Mouse (Mus musculus): ENCODE measurements around the gene Rnls. TPM values are rescaled to one million over a fixed set of nuclear protein-coding genes. Genes with fewer than 3 reads are reported as not detected.

The Rnls gene
- polyA plus RNA-seq, 1 experiment from 2014 or later: 7.7 TPM

GRCm38 (mm10) chr19:33217791-33218300 is 174.2 kb downstream of the Rnls start:
- no peak for ATAC-seq
- Histone ChIP-seq H3K4me3 (ENCODE audit: low read length) (no peak overlapping the region), H3K27ac (ENCODE audit: low read length) (no peak overlapping the region), H3K4me2 (ENCODE audit: low read depth, low read length) (no peak overlapping the region), H3K36me3 (ENCODE audit: control insufficient read depth, insufficient read depth, low read length) (no peaks in the 10 kb centered on the region), H3K9me3 (ENCODE audit: control insufficient read depth, low read length) (no peaks in the 10 kb centered on the region), H3K9ac (ENCODE audit: low read depth, low read length) (no peak overlapping the region), H3K4me1 (ENCODE audit: control insufficient read depth, insufficient read depth, low read length) (peaks cover 6% of the 10 kb centered on the region), H3K27me3 (replicated peaks; ENCODE audit: control insufficient read depth, insufficient read depth, low read length) (no peaks in the 10 kb centered on the region)
- WGBS: 79% methylated on average over 6 of the region's 6 CpGs

GRCm38 (mm10) chr19:33209709-33210108 is 182.4 kb downstream of the Rnls start:
- Histone ChIP-seq H3K4me1 (ENCODE audit: control insufficient read depth, insufficient read depth, low read length) (no peaks in the 10 kb centered on the region), H3K36me3 (ENCODE audit: control insufficient read depth, insufficient read depth, low read length) (no peaks in the 10 kb centered on the region), H3K27me3 (replicated peaks; ENCODE audit: control insufficient read depth, insufficient read depth, low read length) (no peaks in the 10 kb centered on the region), H3K9me3 (ENCODE audit: control insufficient read depth, low read length) (no peaks in the 10 kb centered on the region), H3K4me2 (ENCODE audit: low read depth, low read length) (no peak overlapping the region), H3K9ac (ENCODE audit: low read depth, low read length) (no peak overlapping the region), H3K4me3 (ENCODE audit: low read length) (no peak overlapping the region), H3K27ac (ENCODE audit: low read length) (no peak overlapping the region)
- no peak for ATAC-seq
- 84% methylated on average over 2 of the region's 2 CpGs for WGBS

GRCm38 (mm10) chr19:33207991-33208390 is 184.1 kb downstream of the Rnls start:
- no peak overlapping the region for H3K4me2 ChIP-seq (ENCODE audit: low read depth, low read length)
- no peak for ATAC-seq
- H3K9me3 ChIP-seq (ENCODE audit: control insufficient read depth, low read length): no peaks in the 10 kb centered on the region
- no peaks in the 10 kb centered on the region for H3K36me3 ChIP-seq (ENCODE audit: control insufficient read depth, insufficient read depth, low read length)
- no peaks in the 10 kb centered on the region for H3K4me1 ChIP-seq (ENCODE audit: control insufficient read depth, insufficient read depth, low read length)
- no peak overlapping the region for H3K4me3 ChIP-seq (ENCODE audit: low read length)
- 33% methylated on average over 1 of the region's 1 CpGs for WGBS
- H3K27me3 ChIP-seq (replicated peaks; ENCODE audit: control insufficient read depth, insufficient read depth, low read length): no peaks in the 10 kb centered on the region
- H3K27ac ChIP-seq (ENCODE audit: low read length): no peak overlapping the region
- no peak overlapping the region for H3K9ac ChIP-seq (ENCODE audit: low read depth, low read length)

- no peaks in the 10 kb centered on the region for H3K36me3 ChIP-seq (ENCODE audit: control insufficient read depth, insufficient read depth, low read length)
- no peak overlapping the region for H3K9ac ChIP-seq (ENCODE audit: low read depth, low read length)
- 84% methylated on average over 2 of the region's 2 CpGs for WGBS
- no peak for ATAC-seq
- H3K27ac ChIP-seq (ENCODE audit: low read length): no peak overlapping the region
- no peaks in the 10 kb centered on the region for H3K9me3 ChIP-seq (ENCODE audit: control insufficient read depth, low read length)
- no peak overlapping the region for H3K4me3 ChIP-seq (ENCODE audit: low read length)
- H3K4me2 ChIP-seq (ENCODE audit: low read depth, low read length): no peak overlapping the region
- no peaks in the 10 kb centered on the region for H3K4me1 ChIP-seq (ENCODE audit: control insufficient read depth, insufficient read depth, low read length)
- no peaks in the 10 kb centered on the region for H3K27me3 ChIP-seq (replicated peaks; ENCODE audit: control insufficient read depth, insufficient read depth, low read length)
Measured at GRCm38 (mm10) chr19:33205389-33205788, 186.7 kb downstream of the Rnls start.

GRCm38 (mm10) chr19:33202422-33202821 is 189.7 kb downstream of the Rnls start:
- WGBS: 85% methylated on average over 6 of the region's 6 CpGs
- ATAC-seq: no peak

GRCm38 (mm10) chr19:33201181-33201580 is 190.9 kb downstream of the Rnls start:
- ATAC-seq: no peak
- no peak overlapping the region for H3K4me2 ChIP-seq (ENCODE audit: low read depth, low read length)

More at GRCm38 (mm10) chr19:33202422-33202821, 189.7 kb downstream of the Rnls start:
- no peak overlapping the region for H3K27ac ChIP-seq (ENCODE audit: low read length)
- H3K9ac ChIP-seq (ENCODE audit: low read depth, low read length): no peak overlapping the region
- no peaks in the 10 kb centered on the region for H3K36me3 ChIP-seq (ENCODE audit: control insufficient read depth, insufficient read depth, low read length)
- no peaks in the 10 kb centered on the region for H3K27me3 ChIP-seq (replicated peaks; ENCODE audit: control insufficient read depth, insufficient read depth, low read length)
- no peak overlapping the region for H3K4me2 ChIP-seq (ENCODE audit: low read depth, low read length)
- H3K4me3 ChIP-seq (ENCODE audit: low read length): no peak overlapping the region
- H3K4me1 ChIP-seq (ENCODE audit: control insufficient read depth, insufficient read depth, low read length): no peaks in the 10 kb centered on the region
- no peaks in the 10 kb centered on the region for H3K9me3 ChIP-seq (ENCODE audit: control insufficient read depth, low read length)

GRCm38 (mm10) chr19:33192064-33192463 is 200.0 kb downstream of the Rnls start:
- 41% methylated on average over 2 of the region's 2 CpGs for WGBS
- no peak overlapping the region for H3K4me3 ChIP-seq (ENCODE audit: low read length)
- no peak for ATAC-seq
- no peaks in the 10 kb centered on the region for H3K4me1 ChIP-seq (ENCODE audit: control insufficient read depth, insufficient read depth, low read length)
- H3K4me2 ChIP-seq (ENCODE audit: low read depth, low read length): no peak overlapping the region
- H3K27ac ChIP-seq (ENCODE audit: low read length): no peak overlapping the region
- no peaks in the 10 kb centered on the region for H3K9me3 ChIP-seq (ENCODE audit: control insufficient read depth, low read length)
- H3K36me3 ChIP-seq (ENCODE audit: control insufficient read depth, insufficient read depth, low read length): no peaks in the 10 kb centered on the region
- H3K9ac ChIP-seq (ENCODE audit: low read depth, low read length): no peak overlapping the region
- H3K27me3 ChIP-seq (replicated peaks; ENCODE audit: control insufficient read depth, insufficient read depth, low read length): no peaks in the 10 kb centered on the region

More at GRCm38 (mm10) chr19:33201181-33201580, 190.9 kb downstream of the Rnls start:
- no peaks in the 10 kb centered on the region for H3K9me3 ChIP-seq (ENCODE audit: control insufficient read depth, low read length)
- 65% methylated on average over 4 of the region's 4 CpGs for WGBS
- no peak overlapping the region for H3K4me3 ChIP-seq (ENCODE audit: low read length)
- no peak overlapping the region for H3K9ac ChIP-seq (ENCODE audit: low read depth, low read length)
- H3K27me3 ChIP-seq (replicated peaks; ENCODE audit: control insufficient read depth, insufficient read depth, low read length): no peaks in the 10 kb centered on the region
- no peaks in the 10 kb centered on the region for H3K4me1 ChIP-seq (ENCODE audit: control insufficient read depth, insufficient read depth, low read length)
- no peaks in the 10 kb centered on the region for H3K36me3 ChIP-seq (ENCODE audit: control insufficient read depth, insufficient read depth, low read length)
- H3K27ac ChIP-seq (ENCODE audit: low read length): no peak overlapping the region

GRCm38 (mm10) chr19:33188766-33189165 is 203.3 kb downstream of the Rnls start:
- H3K4me1 ChIP-seq (ENCODE audit: control insufficient read depth, insufficient read depth, low read length): no peaks in the 10 kb centered on the region
- H3K4me3 ChIP-seq (ENCODE audit: low read length): no peak overlapping the region
- no peaks in the 10 kb centered on the region for H3K36me3 ChIP-seq (ENCODE audit: control insufficient read depth, insufficient read depth, low read length)
- no peak overlapping the region for H3K9ac ChIP-seq (ENCODE audit: low read depth, low read length)
- no peak overlapping the region for H3K27ac ChIP-seq (ENCODE audit: low read length)
- no peaks in the 10 kb centered on the region for H3K27me3 ChIP-seq (replicated peaks; ENCODE audit: control insufficient read depth, insufficient read depth, low read length)
- WGBS: 94% methylated on average over 1 of the region's 1 CpGs
- H3K4me2 ChIP-seq (ENCODE audit: low read depth, low read length): no peak overlapping the region
- no peaks in the 10 kb centered on the region for H3K9me3 ChIP-seq (ENCODE audit: control insufficient read depth, low read length)
- ATAC-seq: no peak

- H3K4me3 ChIP-seq (ENCODE audit: low read length): no peak overlapping the region
- 51% methylated on average over 5 of the region's 5 CpGs for WGBS
- no peak overlapping the region for H3K27ac ChIP-seq (ENCODE audit: low read length)
- H3K4me2 ChIP-seq (ENCODE audit: low read depth, low read length): no peak overlapping the region
- no peaks in the 10 kb centered on the region for H3K36me3 ChIP-seq (ENCODE audit: control insufficient read depth, insufficient read depth, low read length)
- H3K9ac ChIP-seq (ENCODE audit: low read depth, low read length): no peak overlapping the region
- H3K4me1 ChIP-seq (ENCODE audit: control insufficient read depth, insufficient read depth, low read length): no peaks in the 10 kb centered on the region
- H3K9me3 ChIP-seq (ENCODE audit: control insufficient read depth, low read length): no peaks in the 10 kb centered on the region
- ATAC-seq: no peak
- H3K27me3 ChIP-seq (replicated peaks; ENCODE audit: control insufficient read depth, insufficient read depth, low read length): no peaks in the 10 kb centered on the region
Measured at GRCm38 (mm10) chr19:33179595-33179994, 212.5 kb downstream of the Rnls start.

- no peak overlapping the region for H3K9ac ChIP-seq (ENCODE audit: low read depth, low read length)
- no peaks in the 10 kb centered on the region for H3K27me3 ChIP-seq (replicated peaks; ENCODE audit: control insufficient read depth, insufficient read depth, low read length)
- no peak overlapping the region for H3K4me2 ChIP-seq (ENCODE audit: low read depth, low read length)
- H3K27ac ChIP-seq (ENCODE audit: low read length): no peak overlapping the region
- no peaks in the 10 kb centered on the region for H3K4me1 ChIP-seq (ENCODE audit: control insufficient read depth, insufficient read depth, low read length)
- no peak for ATAC-seq
- H3K36me3 ChIP-seq (ENCODE audit: control insufficient read depth, insufficient read depth, low read length): no peaks in the 10 kb centered on the region
- no peaks in the 10 kb centered on the region for H3K9me3 ChIP-seq (ENCODE audit: control insufficient read depth, low read length)
- WGBS: 65% methylated on average over 3 of the region's 3 CpGs
- no peak overlapping the region for H3K4me3 ChIP-seq (ENCODE audit: low read length)
Measured at GRCm38 (mm10) chr19:33178866-33179265, 213.2 kb downstream of the Rnls start.
